ENCODE assay signal across 12 mouse cellular contexts in genomic region chr5:25296830-25297229, GRCm38 (mm10).
DNase-seq lines count a peak whose midpoint lies in the region; ATAC-seq and TF ChIP-seq lines count a peak whose summit lies in the region.
"Had no signal": no experiment of that assay in that cellular context is flagged by ENCODE, and none has a peak within 500 bp of the region (broad histone marks: within the 10 kb centered on the region; RNA-seq: fewer than 3 reads in every experiment).

No protein-coding gene starts in this region.

- 60% methylated on average over 3 of the region's 3 CpGs for WGBS in hindbrain, embryonic 14.5 days

- H3K9ac ChIP-seq in hindbrain, embryonic 14.5 days, result no peak overlapping the region
- H3K9ac ChIP-seq: embryonic facial prominence, embryonic 15.5 days; limb, embryonic 15.5 days had no signal

- no peaks in the 10 kb centered on the region for H3K9me3 ChIP-seq in G1E (replicated peaks)
- no peaks in the 10 kb centered on the region for H3K9me3 ChIP-seq in hindbrain, embryonic 14.5 days (ENCODE audit: control insufficient read depth, low read length)
- H3K9me3 ChIP-seq: embryonic facial prominence, embryonic 15.5 days; limb, embryonic 15.5 days had no signal

- H3K27me3 ChIP-seq in G1E (ENCODE audit: insufficient read depth, low read length), result no peaks in the 10 kb centered on the region
- no peaks in the 10 kb centered on the region for H3K27me3 ChIP-seq in hindbrain, embryonic 14.5 days (ENCODE audit: control insufficient read depth, insufficient read depth, low read length)
- H3K27me3 ChIP-seq: embryonic facial prominence, embryonic 15.5 days; limb, embryonic 15.5 days; Patski had no signal

- H3K4me3 ChIP-seq in G1E (ENCODE audit: low read depth, low read length), result no peak overlapping the region
- no peak overlapping the region for H3K4me3 ChIP-seq in left cerebral cortex, adult 2 months
- H3K4me3 ChIP-seq in hindbrain, embryonic 14.5 days (replicated peaks; ENCODE audit: low read length), result no peak overlapping the region
- H3K4me3 ChIP-seq: embryonic facial prominence, embryonic 15.5 days; limb, embryonic 15.5 days had no signal

- peaks cover 61% of the 10 kb centered on the region for H3K36me3 ChIP-seq in G1E (replicated peaks)
- peaks cover 62% of the 10 kb centered on the region for H3K36me3 ChIP-seq in hindbrain, embryonic 14.5 days (replicated peaks; ENCODE audit: control insufficient read depth, insufficient read depth)

- H3K4me1 ChIP-seq in G1E (ENCODE audit: insufficient read depth, low read depth, low read length), result peaks cover 3% of the 10 kb centered on the region; the same call in 1 of the 2 replicates
- no peaks in the 10 kb centered on the region for H3K4me1 ChIP-seq in hindbrain, embryonic 14.5 days (replicated peaks; ENCODE audit: control insufficient read depth, insufficient read depth, low read length)
- H3K4me1 ChIP-seq: embryonic facial prominence, embryonic 15.5 days; limb, embryonic 15.5 days had no signal

- no peak overlapping the region for H3K4me2 ChIP-seq in hindbrain, embryonic 14.5 days (replicated peaks)
- H3K4me2 ChIP-seq: embryonic facial prominence, embryonic 15.5 days; limb, embryonic 15.5 days had no signal

- intact Hi-C loops in left cerebral cortex, postnatal 4 days (cut with DNase I), result no loop called here
- intact Hi-C loops in left cerebral cortex, adult 2 months (cut with DNase I), result loop anchor here (10.0 kb wide), 1 partner anchor 212 kb away; no protein-coding TSS in a partner anchor

- DNase-seq in left cerebral cortex, adult 18-20 months (ENCODE audit: low spot score in 2 of 2), result peak; percentile 19 to 57
- DNase-seq in left cerebral cortex, postnatal 4 days, result no peak
- no peak for DNase-seq in G1E (ENCODE audit: low spot score)
- peak; percentile 42 for DNase-seq in adrenal gland, postnatal 14 days
- DNase-seq in left cerebral cortex, adult 2 months (ENCODE audit: extremely low spot score in 1 of 2, low spot score in 2 of 2), result no peak
- no peak for DNase-seq in heart, postnatal 4 days
- no peak for DNase-seq in hindbrain, embryonic 14.5 days (ENCODE audit: low spot score)
- DNase-seq: cerebellum, adult 11-12 months had no signal

- peak; percentile 77 for ATAC-seq in G1E (ENCODE audit: extremely low read depth, insufficient number of reproducible peaks, low FRiP score, poor library complexity, severe bottlenecking)
- no peak for ATAC-seq in hindbrain, embryonic 14.5 days (ENCODE audit: low FRiP score)
- ATAC-seq: intestine, embryonic 16.5 days; Patski had no signal

- no peak for TF ChIP-seq CTCF in G1E (IDR thresholded peaks at IDR 0.05; ENCODE audit: low read depth, low read length)
- no peak for TF ChIP-seq CTCF in left cerebral cortex, adult 2 months (IDR thresholded peaks at IDR 0.05)

- peak overlapping the region; percentile 6; the same call in 1 of the 2 replicates for H3K27ac ChIP-seq in left cerebral cortex, adult 2 months
- no peak overlapping the region for H3K27ac ChIP-seq in hindbrain, embryonic 14.5 days
- H3K27ac ChIP-seq: embryonic facial prominence, embryonic 15.5 days; limb, embryonic 15.5 days had no signal

Comparison
In these comparisons a context has a peak if more than half of its experiments do, and no peak if none do; other contexts are left out.
1. DNase-seq: peak in left cerebral cortex, adult 18-20 months (2 of 2) and adrenal gland, postnatal 14 days (single experiment); none in left cerebral cortex, postnatal 4 days (single experiment), G1E (single experiment), left cerebral cortex, adult 2 months (0 of 2), heart, postnatal 4 days (single experiment) and hindbrain, embryonic 14.5 days (single experiment).